Mouse (Mus musculus) common myeloid progenitor, adult 5-6 weeks (primary cell): Measurements from ENCODE around the gene Clstn1. TPM values are rescaled to one million over a fixed set of nuclear protein-coding genes. Genes with fewer than 3 reads are reported as not detected.

Source experiments
- ATAC-seq: replicated peaks from 2 replicates; pipeline ENCODE4 v1.8.0; 2016; ENCODE audit warnings: low read depth, mild to moderate bottlenecking, moderate TSS enrichment, inconsistent platforms; ENCODE audit not compliant: poor library complexity, severe bottlenecking
- total RNA-seq: library from RNA; stranded (forward); fragments of 200-1000, 187-1606 nt; gene quantifications from 2 replicates; pipeline ENCODE4 v1.2.3, GENCODE M21; 2017

The Clstn1 gene
- total RNA-seq, 1 experiment from 2014 or later, result 13.4 TPM

- ATAC-seq, result peak; percentile 44
Observed at GRCm38 (mm10) chr4:149698197-149698821, 112.0 kb downstream of the Clstn1 start.

Other genes starting within 250 kb of the Clstn1 start
- 48.4 and 55.1 TPM in 2 replicates for gene Ube4b, start 159.7 kb upstream of the Clstn1 start, total RNA-seq
- not detected in 2 replicates for gene Rbp7, start 131.5 kb upstream of the Clstn1 start, total RNA-seq
- not detected in 2 replicates for gene Tmem274, start 109.1 kb upstream of the Clstn1 start, total RNA-seq
- gene Nmnat1, start 101.3 kb upstream of the Clstn1 start, total RNA-seq, result 11.3 and 15.5 TPM in 2 replicates
- gene Lzic, start 101.2 kb upstream of the Clstn1 start, total RNA-seq, result 37.7 and 83.2 TPM in 2 replicates
- 4.7 and 6.6 TPM in 2 replicates for gene Ctnnbip1, start 68.2 kb upstream of the Clstn1 start, total RNA-seq
- 37.2 and 44.6 TPM in 2 replicates for gene Pik3cd, start 116.1 kb downstream of the Clstn1 start, total RNA-seq
- gene Tmem201, start 151.6 kb downstream of the Clstn1 start, total RNA-seq, result 9.0 and 15.5 TPM in 2 replicates
- 5.0 and 6.7 TPM in 2 replicates for gene Slc25a33, start 187.8 kb downstream of the Clstn1 start, total RNA-seq